Mouse (Mus musculus) testis, adult 2 months (tissue): ENCODE results near the gene Tbx19.

Experiments
- CTCF ChIP-seq: fragments of 200-500 bp; IDR thresholded peaks from 2 replicates; pipeline ENCODE4 v1.5.1; 2012; ENCODE audit warnings: low read depth, mild to moderate bottlenecking, inconsistent platforms, low read length, moderate library complexity; ENCODE audit not compliant: control insufficient read depth, insufficient read depth, insufficient replicate concordance
- POLR2A ChIP-seq: fragments of 200-500 bp; IDR thresholded peaks from 2 replicates; pipeline ENCODE4 v1.6.1; 2012; ENCODE audit warnings: low read depth, mild to moderate bottlenecking, inconsistent platforms, low read length, moderate library complexity; ENCODE audit not compliant: control insufficient read depth

GRCm38 (mm10) chr1:165120349-165120898 is 40.1 kb downstream of the Tbx19 start:
- TF ChIP-seq CTCF (peak; percentile 86), POLR2A (no peak)
